Mouse (Mus musculus): ENCODE results near the gene Cyb561d2. TPM values are rescaled to one million over a fixed set of nuclear protein-coding genes. Genes with fewer than 3 reads are reported as not detected.
"Not testable (repeated sequence)": the region's sequence is repeated elsewhere in the genome, so short reads cannot be mapped to it uniquely, and the experiment has no call there.

Gene Cyb561d2
- total and polyA plus RNA-seq, 2 experiments, result 11.0 to 33.7 TPM

DNA sequence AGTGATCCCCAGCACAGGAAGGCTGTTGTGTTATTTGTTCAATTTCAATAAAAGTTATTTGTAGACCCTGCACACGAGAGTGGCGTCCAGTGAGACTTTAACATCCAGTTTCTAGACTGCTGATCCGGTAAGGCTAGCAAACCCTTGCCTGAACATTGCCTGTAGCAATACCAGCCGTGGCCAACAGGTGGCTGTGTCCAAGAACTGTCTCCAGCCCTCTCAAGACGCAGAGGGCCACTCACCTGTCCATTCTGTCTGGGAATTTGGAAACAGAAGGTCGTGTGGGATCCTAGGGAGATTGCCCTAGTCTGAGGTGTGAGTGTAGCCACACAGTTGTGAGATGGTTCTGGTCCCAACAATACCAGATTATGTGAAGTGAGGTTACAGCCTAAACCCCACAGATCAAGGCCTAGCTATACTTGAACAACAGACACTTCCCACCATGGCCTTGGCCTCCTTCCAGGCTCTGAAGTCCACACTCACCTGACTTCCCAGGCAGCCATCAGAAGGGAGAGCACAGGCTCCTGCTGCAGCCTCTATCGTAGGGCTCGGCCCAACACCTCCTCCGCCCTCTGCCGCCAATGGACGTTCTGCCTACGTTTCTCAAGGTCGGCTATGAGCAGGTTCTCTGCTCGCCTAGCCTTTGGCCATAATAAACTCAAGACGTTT lies 24.2 kb upstream of the Cyb561d2 start:
- Histone ChIP-seq H3K4me3 (ENCODE audit: insufficient read depth, low read depth, low read length) (peak overlapping the region; percentile 28), H3K9ac (ENCODE audit: low read depth, low read length) (peak overlapping the region; percentile 21), H3K4me1 (ENCODE audit: control insufficient read depth, insufficient read depth, low read length) (peaks cover 35% of the 10 kb centered on the region), H3K27me3 (ENCODE audit: control insufficient read depth, insufficient read depth, low read length) (no peaks in the 10 kb centered on the region), H3K79me2 (ENCODE audit: control insufficient read depth, insufficient read depth, low read length) (peaks cover 29% of the 10 kb centered on the region; the same call in 1 of the 2 replicates), H3K27ac (replicated peaks; ENCODE audit: insufficient read depth, low read depth, low read length) (peak overlapping the region; percentile 94), H3K36me3 (ENCODE audit: control insufficient read depth, insufficient read depth, low read length) (peaks cover 7% of the 10 kb centered on the region)
- 18% methylated on average over 15 of the region's 15 CpGs for WGBS
- TF ChIP-seq CTCF (IDR thresholded peaks at IDR 0.05; ENCODE audit: low read depth, low read length), result peak; percentile 92
- TF ChIP-seq POLR2A (IDR thresholded peaks at IDR 0.05; ENCODE audit: extremely low read depth, insufficient read depth, low read length), result 0 out of 2 replicates have a peak, but pooled peaks have one; percentile 26
- DNase-seq (ENCODE audit: extremely low read depth, low read depth, low spot score), result peak; percentile 79

GRCm38 (mm10) chr9:107565556-107565955 lies 23.6 kb upstream of the Cyb561d2 start:
- not testable (repeated sequence) for H3K9ac ChIP-seq (ENCODE audit: low read depth, low read length); H3K4me3 ChIP-seq (ENCODE audit: insufficient read depth, low read depth, low read length); DNase-seq (ENCODE audit: extremely low read depth, low read depth, low spot score); H3K27me3 ChIP-seq (ENCODE audit: control insufficient read depth, insufficient read depth, low read length)
- H3K79me2 ChIP-seq (ENCODE audit: control insufficient read depth, insufficient read depth, low read length), result peaks cover 24% of the 10 kb centered on the region; the same call in 1 of the 2 replicates
- peaks cover 29% of the 10 kb centered on the region for H3K4me1 ChIP-seq (ENCODE audit: control insufficient read depth, insufficient read depth, low read length)
- H3K36me3 ChIP-seq (ENCODE audit: control insufficient read depth, insufficient read depth, low read length), result peaks cover 11% of the 10 kb centered on the region
- H3K27ac ChIP-seq (replicated peaks; ENCODE audit: insufficient read depth, low read depth, low read length), result peak overlapping the region; percentile 12
- 59% methylated on average over 5 of the region's 5 CpGs for WGBS

DNA sequence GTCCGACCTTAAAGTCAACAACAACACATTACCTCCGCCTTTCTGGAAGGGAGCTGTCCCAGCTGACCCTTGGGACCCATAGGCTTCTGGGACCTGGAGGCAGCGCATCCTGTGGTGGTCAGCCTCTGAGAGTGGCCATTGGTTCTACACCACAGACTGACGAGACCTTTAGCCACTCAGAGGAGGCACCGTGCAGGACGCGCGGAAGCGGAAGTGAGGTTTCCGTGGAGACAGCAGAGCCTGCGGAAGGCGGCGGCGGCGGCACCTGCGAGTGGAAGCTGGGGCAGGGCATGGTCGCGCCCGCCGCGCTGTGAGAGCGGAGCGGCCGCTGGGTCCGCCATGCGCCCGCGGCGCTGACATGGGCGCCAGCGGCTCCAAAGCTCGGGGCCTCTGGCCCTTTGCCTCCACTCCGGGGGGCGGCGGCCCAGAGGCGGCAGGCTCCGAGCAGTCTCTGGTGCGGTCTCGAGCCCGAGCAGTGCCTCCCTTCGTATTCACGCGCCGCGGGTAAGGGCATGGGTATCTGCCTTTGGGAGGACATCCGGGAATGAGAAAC lies 21.1 kb upstream of the Cyb561d2 start, which contains the start of gene Tusc2:
Gene Tusc2 (plus strand): TSS at position 227 of the 553 bp plus-strand sequence.
- peaks cover 27% of the 10 kb centered on the region for H3K36me3 ChIP-seq (ENCODE audit: control insufficient read depth, insufficient read depth, low read length)
- peak; percentile 53; the same call in 1 of the 2 replicates for TF ChIP-seq POLR2A (IDR thresholded peaks at IDR 0.05; ENCODE audit: extremely low read depth, insufficient read depth, low read length)
- no peak for TF ChIP-seq CTCF (IDR thresholded peaks at IDR 0.05; ENCODE audit: low read depth, low read length)
- H3K4me1 ChIP-seq (ENCODE audit: control insufficient read depth, insufficient read depth, low read length), result peaks cover 21% of the 10 kb centered on the region
- H3K79me2 ChIP-seq (ENCODE audit: control insufficient read depth, insufficient read depth, low read length), result peaks cover 9% of the 10 kb centered on the region; the same call in 1 of the 2 replicates
- peak within 1 kb of the TSS; percentile 79 for H3K4me3 ChIP-seq (ENCODE audit: insufficient read depth, low read depth, low read length)
- H3K27ac ChIP-seq (replicated peaks; ENCODE audit: insufficient read depth, low read depth, low read length), result peak within 1 kb of the TSS; percentile 80
- peak within 1 kb of the TSS; percentile 89 for H3K9ac ChIP-seq (ENCODE audit: low read depth, low read length)
- peak; percentile 97 for DNase-seq (ENCODE audit: extremely low read depth, low read depth, low spot score)
- H3K27me3 ChIP-seq (ENCODE audit: control insufficient read depth, insufficient read depth, low read length), result no peaks in the 10 kb centered on the region
- under 1% methylated on average over 46 of the region's 46 CpGs for WGBS

- Histone ChIP-seq H3K4me3 (ENCODE audit: insufficient read depth, low read depth, low read length) (no peak overlapping the region), H3K27ac (replicated peaks; ENCODE audit: insufficient read depth, low read depth, low read length) (no peak overlapping the region), H3K79me2 (ENCODE audit: control insufficient read depth, insufficient read depth, low read length) (no peaks in the 10 kb centered on the region; the same call in 1 of the 2 replicates), H3K9ac (ENCODE audit: low read depth, low read length) (no peak overlapping the region), H3K36me3 (ENCODE audit: control insufficient read depth, insufficient read depth, low read length) (peaks cover 32% of the 10 kb centered on the region), H3K27me3 (ENCODE audit: control insufficient read depth, insufficient read depth, low read length) (no peaks in the 10 kb centered on the region), H3K4me1 (ENCODE audit: control insufficient read depth, insufficient read depth, low read length) (peaks cover 14% of the 10 kb centered on the region)
- 66% methylated on average over 3 of the region's 3 CpGs for WGBS
- TF ChIP-seq POLR2A (IDR thresholded peaks at IDR 0.05; ENCODE audit: extremely low read depth, insufficient read depth, low read length), result no peak
- no peak for TF ChIP-seq CTCF (IDR thresholded peaks at IDR 0.05; ENCODE audit: low read depth, low read length)
- no peak for DNase-seq (ENCODE audit: extremely low read depth, low read depth, low spot score)
These were observed 14.4 kb upstream of the Cyb561d2 start for GRCm38 (mm10) chr9:107556346-107556745.

DNA sequence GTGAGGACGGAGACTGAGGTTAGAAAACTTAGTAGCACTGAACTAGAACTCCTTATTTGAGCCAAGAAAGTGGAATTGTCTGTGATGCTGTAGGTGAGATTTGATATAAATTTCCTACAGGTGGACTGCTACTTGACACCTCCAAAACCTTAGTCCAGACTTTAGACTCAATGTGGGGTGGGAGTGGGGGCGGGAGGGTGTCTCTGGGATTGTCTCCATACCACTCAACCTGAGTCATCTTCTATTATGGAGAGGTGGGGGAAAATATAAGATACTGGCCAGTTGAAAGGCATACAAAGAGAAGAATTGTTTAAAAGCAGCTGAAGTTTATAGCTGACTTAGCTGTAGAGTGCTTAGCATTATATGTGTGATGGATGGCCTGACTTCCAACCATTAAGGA lies 13.7 kb upstream of the Cyb561d2 start:
- WGBS, result 33% methylated on average over 2 of the region's 2 CpGs
- H3K36me3 ChIP-seq (ENCODE audit: control insufficient read depth, insufficient read depth, low read length), result peaks cover 28% of the 10 kb centered on the region

More for the DNA sequence above, 13.7 kb upstream of the Cyb561d2 start:
- Histone ChIP-seq H3K9ac (ENCODE audit: low read depth, low read length) (peak overlapping the region; percentile 68; the same call in 1 of the 2 replicates), H3K4me3 (ENCODE audit: insufficient read depth, low read depth, low read length) (peak overlapping the region; percentile 56), H3K4me1 (ENCODE audit: control insufficient read depth, insufficient read depth, low read length) (peaks cover 17% of the 10 kb centered on the region), H3K27me3 (ENCODE audit: control insufficient read depth, insufficient read depth, low read length) (no peaks in the 10 kb centered on the region), H3K27ac (replicated peaks; ENCODE audit: insufficient read depth, low read depth, low read length) (peak overlapping the region; percentile 62), H3K79me2 (ENCODE audit: control insufficient read depth, insufficient read depth, low read length) (no peaks in the 10 kb centered on the region; the same call in 1 of the 2 replicates)
- TF ChIP-seq POLR2A (IDR thresholded peaks at IDR 0.05; ENCODE audit: extremely low read depth, insufficient read depth, low read length), result no peak
- TF ChIP-seq CTCF (IDR thresholded peaks at IDR 0.05; ENCODE audit: low read depth, low read length), result no peak
- DNase-seq (ENCODE audit: extremely low read depth, low read depth, low spot score), result no peak
